Mouse (Mus musculus): Measurements from ENCODE around the gene Gm12253. TPM values are rescaled to one million over a fixed set of nuclear protein-coding genes. Genes with fewer than 3 reads are reported as not detected.

Gm12253 gene
- not detected in 2 replicates for polyA plus RNA-seq (2012; ENCODE audit: insufficient read depth, insufficient read length, missing spikeins)

GRCm38 (mm10) chr11:58432259-58432658, at the start of gene Gm12253:
TSS of gene Gm12253 (plus strand) at chr11:58432559.
- H3K4me3 ChIP-seq (ENCODE audit: insufficient read depth, low read length), result no peak within 1 kb of the TSS
- TF ChIP-seq POLR2A (IDR thresholded peaks at IDR 0.05; ENCODE audit: borderline replicate concordance, low read depth, low read length) (no peak), CTCF (IDR thresholded peaks at IDR 0.05; ENCODE audit: low read depth, low read length) (no peak)
- no peaks in the 10 kb centered on the region for H3K4me1 ChIP-seq (ENCODE audit: control insufficient read depth, insufficient read depth, low read length)
- no peak within 1 kb of the TSS for H3K27ac ChIP-seq (ENCODE audit: insufficient read depth, low read depth, low read length)

- TF ChIP-seq POLR2A (IDR thresholded peaks at IDR 0.05; ENCODE audit: borderline replicate concordance, low read depth, low read length), result no peak
- no peak for TF ChIP-seq CTCF (IDR thresholded peaks at IDR 0.05; ENCODE audit: low read depth, low read length)
- no peak overlapping the region for H3K4me3 ChIP-seq (ENCODE audit: insufficient read depth, low read length)
- H3K27ac ChIP-seq (ENCODE audit: insufficient read depth, low read depth, low read length), result no peak overlapping the region
- no peaks in the 10 kb centered on the region for H3K4me1 ChIP-seq (ENCODE audit: control insufficient read depth, insufficient read depth, low read length)
These were observed 32.2 kb upstream of the Gm12253 start for GRCm38 (mm10) chr11:58399985-58400645.

DNA sequence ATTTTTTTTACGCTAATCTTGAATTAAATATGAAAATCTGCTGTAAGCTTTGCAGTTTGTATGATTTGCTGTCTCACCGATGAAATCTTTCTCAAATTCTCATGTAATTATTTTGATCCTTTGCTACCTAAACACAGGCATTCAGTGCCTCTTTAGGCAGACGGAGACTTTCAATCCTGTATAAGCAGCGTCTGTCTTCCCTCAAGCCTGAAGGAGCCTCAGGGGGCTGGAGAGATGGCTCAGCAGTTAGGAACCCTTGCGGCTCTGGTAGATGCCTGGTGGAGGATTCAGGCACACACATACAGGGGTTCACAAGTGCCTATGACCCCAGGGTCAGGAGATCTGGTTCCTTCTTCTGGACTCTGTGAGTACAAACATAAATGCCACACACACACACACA, 31.7 kb upstream of the Gm12253 start:
- Histone ChIP-seq H3K4me3 (ENCODE audit: insufficient read depth, low read length) (no peak overlapping the region), H3K27ac (ENCODE audit: insufficient read depth, low read depth, low read length) (no peak overlapping the region), H3K4me1 (ENCODE audit: control insufficient read depth, insufficient read depth, low read length) (no peaks in the 10 kb centered on the region)
- no peak for TF ChIP-seq POLR2A (IDR thresholded peaks at IDR 0.05; ENCODE audit: borderline replicate concordance, low read depth, low read length)
- TF ChIP-seq CTCF (IDR thresholded peaks at IDR 0.05; ENCODE audit: low read depth, low read length), result no peak

- no peak for TF ChIP-seq POLR2A (IDR thresholded peaks at IDR 0.05; ENCODE audit: borderline replicate concordance, low read depth, low read length)
- no peak for TF ChIP-seq CTCF (IDR thresholded peaks at IDR 0.05; ENCODE audit: low read depth, low read length)
- no peaks in the 10 kb centered on the region for H3K4me1 ChIP-seq (ENCODE audit: control insufficient read depth, insufficient read depth, low read length)
These were observed 24.3 kb upstream of the Gm12253 start for GRCm38 (mm10) chr11:58408066-58408465.

GRCm38 (mm10) chr11:58418336-58418735, 14.0 kb upstream of the Gm12253 start:
- Histone ChIP-seq H3K27ac (ENCODE audit: insufficient read depth, low read depth, low read length) (no peak overlapping the region), H3K4me3 (ENCODE audit: insufficient read depth, low read length) (no peak overlapping the region), H3K4me1 (ENCODE audit: control insufficient read depth, insufficient read depth, low read length) (no peaks in the 10 kb centered on the region)
- TF ChIP-seq POLR2A (IDR thresholded peaks at IDR 0.05; ENCODE audit: borderline replicate concordance, low read depth, low read length), result no peak
- TF ChIP-seq CTCF (IDR thresholded peaks at IDR 0.05; ENCODE audit: low read depth, low read length), result no peak

More at GRCm38 (mm10) chr11:58408066-58408465, 24.3 kb upstream of the Gm12253 start:
- Histone ChIP-seq H3K27ac (ENCODE audit: insufficient read depth, low read depth, low read length) (no peak overlapping the region), H3K4me3 (ENCODE audit: insufficient read depth, low read length) (no peak overlapping the region)

DNA sequence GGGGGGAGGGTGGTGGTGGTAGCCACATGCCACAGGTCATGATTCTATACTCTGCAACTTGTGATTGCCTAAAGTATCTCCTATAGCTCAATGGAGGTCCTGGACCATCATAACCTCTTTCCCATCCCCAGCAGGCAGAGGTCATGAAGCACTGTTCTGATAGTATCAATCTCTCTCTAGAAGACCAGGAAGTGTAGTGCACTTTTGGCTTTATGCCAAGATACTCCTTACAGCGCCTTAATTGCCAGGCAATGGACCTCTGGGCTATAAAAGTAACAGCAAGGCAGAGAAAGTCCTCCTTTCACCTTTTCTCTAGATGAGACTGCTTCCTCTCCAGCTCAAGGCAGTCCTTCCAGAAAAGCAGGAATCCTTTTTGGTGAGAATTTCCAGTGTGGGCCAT, 11.5 kb upstream of the Gm12253 start, which contains the start of gene 1810065E05Rik:
1810065E05Rik (plus strand) TSS at position 297 of the 400 bp plus-strand sequence.
- TF ChIP-seq CTCF (IDR thresholded peaks at IDR 0.05; ENCODE audit: low read depth, low read length) (no peak), POLR2A (IDR thresholded peaks at IDR 0.05; ENCODE audit: borderline replicate concordance, low read depth, low read length) (no peak)
- Histone ChIP-seq H3K4me3 (ENCODE audit: insufficient read depth, low read length) (no peak within 1 kb of the TSS), H3K4me1 (ENCODE audit: control insufficient read depth, insufficient read depth, low read length) (no peaks in the 10 kb centered on the region), H3K27ac (ENCODE audit: insufficient read depth, low read depth, low read length) (no peak within 1 kb of the TSS)

DNA sequence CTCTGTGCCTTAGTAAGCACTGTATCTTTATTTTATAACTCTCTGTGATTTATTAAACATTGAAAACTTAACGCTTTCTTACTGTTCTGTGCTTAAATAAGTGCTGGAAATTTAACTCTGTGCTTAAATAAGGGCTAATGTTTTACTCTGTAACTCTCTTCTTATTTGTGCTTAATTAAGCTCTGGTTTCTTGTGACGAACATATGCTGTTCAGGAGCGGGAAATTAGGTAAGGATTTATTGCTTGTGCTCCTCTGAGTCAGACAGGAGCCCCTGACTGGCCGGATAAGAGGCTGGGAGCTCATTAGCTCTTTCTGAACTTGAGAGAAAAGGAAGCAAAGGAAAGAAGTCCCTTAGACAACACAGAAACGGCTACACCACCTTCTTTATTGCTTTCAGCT, 5.5 kb downstream of the Gm12253 start:
- Histone ChIP-seq H3K4me3 (ENCODE audit: insufficient read depth, low read length) (no peak overlapping the region), H3K4me1 (ENCODE audit: control insufficient read depth, insufficient read depth, low read length) (no peaks in the 10 kb centered on the region), H3K27ac (ENCODE audit: insufficient read depth, low read depth, low read length) (no peak overlapping the region)
- no peak for TF ChIP-seq POLR2A (IDR thresholded peaks at IDR 0.05; ENCODE audit: borderline replicate concordance, low read depth, low read length)
- no peak for TF ChIP-seq CTCF (IDR thresholded peaks at IDR 0.05; ENCODE audit: low read depth, low read length)

DNA sequence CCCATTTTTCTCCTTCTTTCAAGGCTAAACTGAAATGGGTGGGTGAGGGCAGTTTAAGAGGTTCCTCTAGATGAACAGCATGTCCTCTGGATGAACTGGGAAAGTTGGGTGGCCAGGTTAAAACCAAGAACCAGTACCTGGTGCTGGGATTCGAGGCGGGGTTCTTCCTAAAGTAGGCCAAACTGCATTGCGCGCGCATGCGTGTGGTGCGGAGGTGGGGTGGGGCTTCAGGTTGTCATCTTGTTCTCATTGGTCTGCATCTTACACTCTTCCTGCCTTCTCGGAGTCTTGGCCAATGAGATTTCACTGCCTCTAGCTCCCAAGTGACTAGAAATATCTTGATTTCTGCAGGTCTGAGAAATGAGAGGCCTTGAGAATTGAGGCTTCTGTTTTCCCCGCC, 20.4 kb downstream of the Gm12253 start, which contains the start of gene Lypd9:
Lypd9 (minus strand) TSS at position 165 of the 400 bp plus-strand sequence.
- no peaks in the 10 kb centered on the region for H3K4me1 ChIP-seq (ENCODE audit: control insufficient read depth, insufficient read depth, low read length)
- H3K27ac ChIP-seq (ENCODE audit: insufficient read depth, low read depth, low read length), result no peak within 1 kb of the TSS
- H3K4me3 ChIP-seq (ENCODE audit: insufficient read depth, low read length), result no peak within 1 kb of the TSS
- no peak for TF ChIP-seq POLR2A (IDR thresholded peaks at IDR 0.05; ENCODE audit: borderline replicate concordance, low read depth, low read length)
- no peak for TF ChIP-seq CTCF (IDR thresholded peaks at IDR 0.05; ENCODE audit: low read depth, low read length)

- TF ChIP-seq CTCF (IDR thresholded peaks at IDR 0.05; ENCODE audit: low read depth, low read length) (no peak), POLR2A (IDR thresholded peaks at IDR 0.05; ENCODE audit: borderline replicate concordance, low read depth, low read length) (no peak)
- Histone ChIP-seq H3K27ac (ENCODE audit: insufficient read depth, low read depth, low read length) (no peak overlapping the region), H3K4me3 (ENCODE audit: insufficient read depth, low read length) (no peak overlapping the region), H3K4me1 (ENCODE audit: control insufficient read depth, insufficient read depth, low read length) (no peaks in the 10 kb centered on the region)
These were observed 21.2 kb downstream of the Gm12253 start for GRCm38 (mm10) chr11:58453592-58453991.

- Histone ChIP-seq H3K4me3 (ENCODE audit: insufficient read depth, low read length) (no peak within 1 kb of the TSS), H3K27ac (ENCODE audit: insufficient read depth, low read depth, low read length) (no peak within 1 kb of the TSS), H3K4me1 (ENCODE audit: control insufficient read depth, insufficient read depth, low read length) (no peaks in the 10 kb centered on the region)
- TF ChIP-seq CTCF (IDR thresholded peaks at IDR 0.05; ENCODE audit: low read depth, low read length) (no peak), POLR2A (IDR thresholded peaks at IDR 0.05; ENCODE audit: borderline replicate concordance, low read depth, low read length) (no peak)
These were observed 29.8 kb downstream of the Gm12253 start, which contains the start of gene Olfr30 for GRCm38 (mm10) chr11:58462170-58462569. TSS of gene Olfr30 (minus strand) at chr11:58462270.

Other genes starting within 250 kb of the Gm12253 start
- 31.3 and 33.3 TPM in 2 replicates for gene Igtp, start 233.0 kb upstream of the Gm12253 start, polyA plus RNA-seq (2012; ENCODE audit: insufficient read depth, insufficient read length, missing spikeins)
- 40.7 and 44.4 TPM in 2 replicates for gene Irgm2, start 232.9 kb upstream of the Gm12253 start, polyA plus RNA-seq (2012; ENCODE audit: insufficient read depth, insufficient read length, missing spikeins)
- not detected in 2 replicates for gene 4930438A08Rik, start 157.8 kb upstream of the Gm12253 start, polyA plus RNA-seq (2012; ENCODE audit: insufficient read depth, insufficient read length, missing spikeins)
- gene Zfp692, start 125.5 kb upstream of the Gm12253 start, polyA plus RNA-seq (2012; ENCODE audit: insufficient read depth, insufficient read length, missing spikeins), result 12.1 and 13.5 TPM in 2 replicates
- gene Zfp672, start 102.2 kb upstream of the Gm12253 start, polyA plus RNA-seq (2012; ENCODE audit: insufficient read depth, insufficient read length, missing spikeins), result 14.2 TPM in 2 replicates
- gene Sh3bp5l, start 101.8 kb upstream of the Gm12253 start, polyA plus RNA-seq (2012; ENCODE audit: insufficient read depth, insufficient read length, missing spikeins), result 17.3 and 19.2 TPM in 2 replicates
- not detected in 2 replicates for gene Lypd8, start 53.5 kb upstream of the Gm12253 start, polyA plus RNA-seq (2012; ENCODE audit: insufficient read depth, insufficient read length, missing spikeins)
- gene 1810065E05Rik, start 11.4 kb upstream of the Gm12253 start, polyA plus RNA-seq (2012; ENCODE audit: insufficient read depth, insufficient read length, missing spikeins), result not detected in 2 replicates
- not detected in 2 replicates for gene Lypd9, start 20.4 kb downstream of the Gm12253 start, polyA plus RNA-seq (2012; ENCODE audit: insufficient read depth, insufficient read length, missing spikeins)
- not detected in 2 replicates for gene Olfr30, start 29.7 kb downstream of the Gm12253 start, polyA plus RNA-seq (2012; ENCODE audit: insufficient read depth, insufficient read length, missing spikeins)
- not detected in 2 replicates for gene Olfr332, start 60.0 kb downstream of the Gm12253 start, polyA plus RNA-seq (2012; ENCODE audit: insufficient read depth, insufficient read length, missing spikeins)
- not detected in 2 replicates for gene Olfr331, start 70.0 kb downstream of the Gm12253 start, polyA plus RNA-seq (2012; ENCODE audit: insufficient read depth, insufficient read length, missing spikeins)
- gene Olfr330, start 102.3 kb downstream of the Gm12253 start, polyA plus RNA-seq (2012; ENCODE audit: insufficient read depth, insufficient read length, missing spikeins), result not detected in 2 replicates
- gene Olfr329-ps, start 113.9 kb downstream of the Gm12253 start, polyA plus RNA-seq (2012; ENCODE audit: insufficient read depth, insufficient read length, missing spikeins), result not detected in 2 replicates
- not detected in 2 replicates for gene Olfr328, start 123.1 kb downstream of the Gm12253 start, polyA plus RNA-seq (2012; ENCODE audit: insufficient read depth, insufficient read length, missing spikeins)
- gene Olfr224, start 138.0 kb downstream of the Gm12253 start, polyA plus RNA-seq (2012; ENCODE audit: insufficient read depth, insufficient read length, missing spikeins), result not detected in 2 replicates
- gene Olfr325, start 145.2 kb downstream of the Gm12253 start, polyA plus RNA-seq (2012; ENCODE audit: insufficient read depth, insufficient read length, missing spikeins), result not detected in 2 replicates
- not detected in 2 replicates for gene Olfr324, start 162.6 kb downstream of the Gm12253 start, polyA plus RNA-seq (2012; ENCODE audit: insufficient read depth, insufficient read length, missing spikeins)
- not detected in 2 replicates for gene 2210407C18Rik, start 183.5 kb downstream of the Gm12253 start, polyA plus RNA-seq (2012; ENCODE audit: insufficient read depth, insufficient read length, missing spikeins)
- gene Olfr323, start 197.9 kb downstream of the Gm12253 start, polyA plus RNA-seq (2012; ENCODE audit: insufficient read depth, insufficient read length, missing spikeins), result not detected in 2 replicates
- not detected in 2 replicates for gene Trim58, start 207.9 kb downstream of the Gm12253 start, polyA plus RNA-seq (2012; ENCODE audit: insufficient read depth, insufficient read length, missing spikeins)
- not detected in 2 replicates for gene Olfr322, start 226.2 kb downstream of the Gm12253 start, polyA plus RNA-seq (2012; ENCODE audit: insufficient read depth, insufficient read length, missing spikeins)
- not detected in 2 replicates for gene Olfr320, start 248.5 kb downstream of the Gm12253 start, polyA plus RNA-seq (2012; ENCODE audit: insufficient read depth, insufficient read length, missing spikeins)